Mouse (Mus musculus) heart, postnatal 0 days (tissue): ENCODE measurements at regions not wholly inside any gene's neighbourhood (a gene's known extent, or its start where the extent isn't known, plus 50 kb on each side); places are given as distances from the start of the nearest gene placed in this dataset.
A peak's percentile ranks its signal among the peaks of the same experiment; 100 is the strongest.

Experiments
- ATAC-seq: fragments of 200-750 bp; cut with Nextera tagmentation; 2 replicates; pipeline ENCODE4 v1.8.0; 2017; ENCODE audit warnings: low read depth, moderate number of reproducible peaks, moderate library complexity; ENCODE audit not compliant: insufficient read depth
- DNase-seq: peaks from one replicate; pipeline ENCODE4 v3.0.0-alpha.2; 2016; ENCODE audit warnings: low spot score
- H3K27ac ChIP-seq: fragments of 300-500 bp; sonication (generic); 2 replicates; pipeline ENCODE4 v1.5.1; 2014; ENCODE audit warnings: low read depth, mild to moderate bottlenecking
- H3K27me3 ChIP-seq: fragments of 300-500 bp; sonication (generic); 2 replicates; pipeline ENCODE4 v1.6.1; 2014; ENCODE audit warnings: low read length, mixed read lengths; ENCODE audit not compliant: control insufficient read depth, insufficient read depth
- H3K36me3 ChIP-seq: fragments of 300-500 bp; sonication (generic); replicated peaks from 2 replicates; pipeline ENCODE4 v1.6.1; 2014; ENCODE audit warnings: low read length, mixed read lengths; ENCODE audit not compliant: control insufficient read depth, insufficient read depth
- H3K4me1 ChIP-seq: fragments of 300-500 bp; sonication (generic); 2 replicates; pipeline ENCODE4 v1.6.1; 2014; ENCODE audit warnings: antibody characterized with exemption; ENCODE audit not compliant: control insufficient read depth, insufficient read depth
- H3K4me2 ChIP-seq: fragments of 300-500 bp; sonication (generic); 2 replicates; pipeline ENCODE4 v1.6.1; 2014; ENCODE audit warnings: low read depth, mild to moderate bottlenecking, low read length, moderate library complexity
- H3K4me3 ChIP-seq: fragments of 300-500 bp; sonication (generic); 2 replicates; pipeline ENCODE4 v1.5.1; 2014; ENCODE audit warnings: low read depth, low read length
- H3K9ac ChIP-seq: fragments of 300-500 bp; sonication (generic); replicated peaks from 2 replicates; pipeline ENCODE4 v1.6.1; 2014; ENCODE audit warnings: low read depth, low read length, mixed read lengths
- H3K9me3 ChIP-seq: fragments of 300-500 bp; sonication (generic); replicated peaks from 2 replicates; pipeline ENCODE4 v1.6.1; 2016; ENCODE audit warnings: low read length; ENCODE audit not compliant: control insufficient read depth
- CTCF ChIP-seq: IDR thresholded peaks from 2 replicates; pipeline ENCODE4 v1.5.1; 2016; ENCODE audit warnings: antibody characterized with exemption, control low read depth, low read depth
- EP300 ChIP-seq: IDR thresholded peaks from 2 replicates; pipeline ENCODE4 v1.6.1; 2016; ENCODE audit warnings: antibody characterized with exemption, low read depth
- WGBS: fragments of 180-500 bp; shearing (Covaris S2); extraction: QIAGEN DNeasy Blood & Tissue Kit; methylation state at CpG from one replicate; pipeline ENCODE4 v1.1.7; 2014; 5-methylcytosine and 5-hydroxymethylcytosine counted together

DNA sequence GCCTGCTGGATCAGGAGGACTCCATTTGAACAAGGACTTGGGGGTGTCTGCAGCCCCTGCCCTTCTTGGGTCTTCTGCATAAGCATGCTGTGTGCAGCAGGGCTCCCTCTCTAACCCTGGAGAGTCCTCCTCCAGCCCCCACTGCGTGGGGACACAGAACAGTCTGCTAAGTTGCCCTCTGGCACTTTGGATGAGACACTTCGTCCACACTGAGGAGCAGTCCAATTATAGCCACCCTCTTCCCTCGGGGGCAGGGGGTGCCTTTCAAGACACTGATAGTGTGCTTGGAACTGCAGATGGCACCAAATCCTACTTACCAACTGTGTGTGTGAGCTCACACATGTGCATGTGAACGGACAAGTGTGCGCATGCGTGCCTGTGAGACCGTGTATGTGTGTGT, 65.9 kb upstream of the Slc45a1 start:
- 57% methylated on average over 7 of the region's 7 CpGs for WGBS

DNA sequence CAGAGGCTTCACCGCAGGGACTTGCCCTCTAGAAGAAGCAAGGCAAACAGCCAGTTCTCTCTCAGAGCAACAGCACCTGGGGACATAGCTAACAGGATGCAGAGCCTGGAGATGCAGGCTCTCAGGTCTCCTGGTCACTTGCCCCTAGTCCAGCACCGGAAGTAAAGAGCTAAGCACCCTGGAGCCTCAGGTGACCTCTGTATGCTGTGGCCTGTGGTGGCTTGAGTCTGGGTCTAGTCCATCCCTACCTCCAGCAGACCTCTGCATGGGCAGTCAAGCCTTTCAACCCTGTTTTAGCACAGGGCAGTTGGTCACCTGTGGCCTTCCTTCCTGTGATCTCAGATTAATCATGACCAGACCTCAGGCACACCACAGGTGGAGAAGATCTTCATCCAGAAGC, 63.1 kb upstream of the Slc45a1 start:
- no peak overlapping the region for H3K4me2 ChIP-seq
- no peaks in the 10 kb centered on the region for H3K4me1 ChIP-seq
- no peak for TF ChIP-seq CTCF
- 78% methylated on average over 2 of the region's 2 CpGs for WGBS
- no peaks in the 10 kb centered on the region for H3K36me3 ChIP-seq
- no peak overlapping the region for H3K4me3 ChIP-seq
- no peak overlapping the region for H3K9ac ChIP-seq
- no peak overlapping the region for H3K27ac ChIP-seq
- H3K27me3 ChIP-seq = no peaks in the 10 kb centered on the region
- ATAC-seq (no peak), DNase-seq (no peak)
- no peaks in the 10 kb centered on the region for H3K9me3 ChIP-seq

More for the DNA sequence above, 65.9 kb upstream of the Slc45a1 start:
- Histone ChIP-seq H3K9ac (no peak overlapping the region), H3K27ac (no peak overlapping the region), H3K36me3 (no peaks in the 10 kb centered on the region), H3K9me3 (no peaks in the 10 kb centered on the region), H3K4me2 (no peak overlapping the region), H3K4me3 (no peak overlapping the region), H3K27me3 (no peaks in the 10 kb centered on the region), H3K4me1 (no peaks in the 10 kb centered on the region)
- ATAC-seq (no peak), DNase-seq (no peak)
- TF ChIP-seq EP300 = no peak
- no peak for TF ChIP-seq CTCF

DNA sequence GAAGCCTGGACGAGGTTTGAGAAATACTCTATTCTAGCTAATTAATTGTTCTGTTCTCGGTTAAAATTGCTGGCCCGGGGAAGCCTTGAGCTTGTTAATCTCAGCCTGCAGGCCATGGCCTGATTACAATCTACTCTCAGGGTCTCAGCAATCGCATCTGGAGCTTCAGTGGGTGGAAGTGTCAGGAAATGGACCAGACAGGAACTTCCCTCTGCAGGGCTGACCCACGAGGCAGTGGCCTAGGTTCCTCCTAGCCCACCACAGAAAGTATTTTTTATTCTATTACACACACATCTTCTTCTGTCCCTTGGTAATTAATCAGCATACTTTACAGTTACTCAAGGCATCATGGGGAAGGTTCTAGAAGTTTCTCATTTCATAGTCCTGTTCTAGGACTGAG, 61.3 kb upstream of the Slc45a1 start:
- no peak for DNase-seq
- Histone ChIP-seq H3K9me3 (no peaks in the 10 kb centered on the region), H3K4me2 (no peak overlapping the region), H3K27me3 (no peaks in the 10 kb centered on the region), H3K4me1 (0 out of 2 replicates have a peak, but pooled peaks cover 6% of the 10 kb centered on the region), H3K36me3 (no peaks in the 10 kb centered on the region), H3K9ac (no peak overlapping the region), H3K27ac (peak overlapping the region; percentile 56), H3K4me3 (no peak overlapping the region)
- ATAC-seq = no peak
- 43% methylated on average over 5 of the region's 5 CpGs for WGBS
- TF ChIP-seq EP300 (no peak), CTCF (no peak)

DNA sequence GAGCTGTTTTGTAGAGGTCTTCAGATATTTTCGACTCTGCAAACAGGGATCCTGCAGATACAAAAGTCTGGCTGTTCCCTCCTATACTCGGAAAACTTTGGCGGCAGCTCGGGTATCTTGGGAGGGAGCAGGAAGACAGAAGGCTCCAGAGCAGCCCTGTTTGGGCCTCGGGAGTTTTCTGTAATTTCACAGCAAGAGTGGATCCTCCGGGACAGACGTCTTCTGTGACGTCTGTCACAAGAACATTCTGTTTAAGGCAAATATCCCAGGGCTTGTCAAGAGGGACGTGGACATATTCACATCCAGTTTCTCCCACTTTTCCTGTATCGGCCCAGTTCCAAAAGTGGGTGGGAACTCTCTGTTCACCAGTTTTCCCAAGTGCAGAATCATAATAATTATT, 60.9 kb upstream of the Slc45a1 start:
- Histone ChIP-seq H3K4me3 (no peak overlapping the region), H3K36me3 (no peaks in the 10 kb centered on the region), H3K27me3 (no peaks in the 10 kb centered on the region), H3K9ac (no peak overlapping the region), H3K27ac (peak overlapping the region; percentile 56), H3K9me3 (no peaks in the 10 kb centered on the region), H3K4me2 (no peak overlapping the region), H3K4me1 (0 out of 2 replicates have a peak, but pooled peaks cover 9% of the 10 kb centered on the region)
- ATAC-seq (no peak), DNase-seq (no peak)
- TF ChIP-seq EP300 (no peak), CTCF (no peak)
- WGBS = 42% methylated on average over 10 of the region's 10 CpGs

DNA sequence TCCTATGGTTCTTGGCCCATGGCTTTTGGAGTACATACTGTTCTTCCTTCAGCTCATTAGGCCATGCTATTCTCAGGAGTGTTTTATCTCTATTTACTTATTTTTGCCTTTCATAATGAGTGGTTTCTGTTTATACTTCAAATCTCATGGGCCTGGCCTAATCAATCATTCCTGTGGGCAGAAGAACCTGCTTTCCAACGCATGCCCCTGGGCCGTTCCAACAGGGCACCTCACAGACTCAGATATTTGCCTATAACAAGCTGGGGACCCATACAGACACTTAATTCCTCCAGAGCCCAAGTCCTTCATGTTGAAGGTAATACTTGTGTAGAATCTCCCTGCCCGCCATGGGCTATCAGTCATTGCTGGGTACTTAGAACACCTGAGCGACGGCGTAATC, 59.7 kb upstream of the Slc45a1 start:
- DNase-seq = no peak
- Histone ChIP-seq H3K4me1 (peaks cover 20% of the 10 kb centered on the region; the same call in 1 of the 2 replicates), H3K4me3 (no peak overlapping the region), H3K9me3 (no peaks in the 10 kb centered on the region), H3K9ac (no peak overlapping the region), H3K36me3 (no peaks in the 10 kb centered on the region), H3K27me3 (no peaks in the 10 kb centered on the region), H3K4me2 (no peak overlapping the region), H3K27ac (no peak overlapping the region)
- WGBS = 94% methylated on average over 6 of the region's 6 CpGs
- no peak for TF ChIP-seq CTCF
- ATAC-seq = no peak

DNA sequence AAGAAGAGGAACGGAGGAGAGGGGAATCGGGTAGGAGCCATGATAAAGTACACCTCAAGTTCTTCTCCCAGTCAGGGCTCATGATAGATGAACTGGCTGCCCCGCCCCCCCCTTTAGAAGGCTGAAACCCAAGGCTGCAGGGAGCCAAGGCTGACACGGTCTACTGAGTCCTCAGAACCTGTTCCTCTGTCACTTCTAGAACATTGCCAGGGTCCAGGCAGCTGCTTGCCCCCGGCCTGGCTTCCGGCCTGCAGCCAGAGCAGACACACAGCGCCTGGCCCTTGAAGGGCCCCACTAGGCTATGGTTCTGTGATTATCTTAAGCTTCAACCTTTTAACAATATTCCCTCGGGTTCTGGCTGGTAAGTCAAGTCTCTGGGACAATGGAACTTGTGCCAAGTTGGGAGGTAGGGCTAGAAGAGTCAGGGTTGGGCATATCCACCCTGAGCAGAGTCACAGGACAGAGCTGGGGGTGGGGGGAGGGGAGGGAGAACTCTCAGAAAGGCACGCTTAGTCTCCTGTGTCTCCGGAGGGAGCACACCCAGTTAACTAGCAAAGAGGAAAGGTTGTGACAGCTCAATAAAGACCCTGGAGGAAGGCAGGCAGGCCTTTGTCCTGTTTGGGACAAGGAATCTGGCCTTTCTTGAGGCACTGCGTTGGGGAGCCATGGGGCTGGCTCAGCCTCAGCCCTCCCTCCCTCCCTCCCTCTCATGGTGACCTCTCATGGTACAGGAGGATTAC, 57.6 kb upstream of the Slc45a1 start:
- TF ChIP-seq EP300 = no peak
- TF ChIP-seq CTCF = no peak
- Histone ChIP-seq H3K27ac (no peak overlapping the region), H3K4me3 (no peak overlapping the region), H3K4me1 (peaks cover 23% of the 10 kb centered on the region; the same call in 1 of the 2 replicates), H3K36me3 (no peaks in the 10 kb centered on the region), H3K4me2 (no peak overlapping the region), H3K27me3 (no peaks in the 10 kb centered on the region), H3K9me3 (no peaks in the 10 kb centered on the region), H3K9ac (no peak overlapping the region)
- ATAC-seq (no peak), DNase-seq (no peak)
- 54% methylated on average over 11 of the region's 11 CpGs for WGBS
